Mouse (Mus musculus) small intestine, adult 2 months (tissue): Measurements from ENCODE around the gene 4933424G06Rik.

Experiments
- CTCF ChIP-seq: fragments of 200-500 bp; IDR thresholded peaks from 2 replicates; pipeline ENCODE4 v1.5.1; 2012; ENCODE audit warnings: low read depth, mild to moderate bottlenecking, control low read depth, inconsistent platforms, low read length, moderate library complexity, mixed read lengths; ENCODE audit not compliant: insufficient replicate concordance, insufficient read length; ENCODE audit errors: extremely low read depth
- POLR2A ChIP-seq: fragments of 200-500 bp; IDR thresholded peaks from 2 replicates; pipeline ENCODE4 v1.6.1; 2012; ENCODE audit warnings: low read depth, mild to moderate bottlenecking, control low read depth, inconsistent platforms, low read length, moderate library complexity

GRCm38 (mm10) chr1:36782476-36782875, 72.5 kb downstream of the 4933424G06Rik start:
- no peak for TF ChIP-seq CTCF
- TF ChIP-seq POLR2A, result no peak
